Mouse (Mus musculus): Measurements from ENCODE around the gene Eif4h.

DNA sequence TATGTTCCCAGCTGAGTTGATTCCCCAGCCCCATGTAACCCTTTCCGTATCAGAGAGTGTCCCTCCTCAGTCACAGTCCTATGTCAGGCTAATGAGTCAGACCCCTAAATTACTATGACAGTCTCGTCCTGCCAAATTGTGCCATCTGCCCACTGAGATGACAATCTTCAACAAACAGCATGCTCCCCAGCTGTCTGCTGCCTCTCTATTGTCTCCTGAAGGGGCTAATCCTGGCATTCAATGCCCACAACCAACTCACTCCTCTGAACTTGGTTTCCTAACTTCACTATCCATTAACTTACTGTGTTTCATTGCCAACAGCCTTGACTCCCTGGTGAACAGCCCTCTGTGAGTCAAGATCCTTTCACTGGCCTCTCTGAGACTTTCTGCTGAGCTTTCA, 45.1 kb upstream of the Eif4h start:
- no peak for TF ChIP-seq CTCF (IDR thresholded peaks at IDR 0.05; ENCODE audit: low read depth, low read length)
- no peak for TF ChIP-seq POLR2A (IDR thresholded peaks at IDR 0.05; ENCODE audit: extremely low read depth, insufficient read depth, low read length)

Measured in liver, adult 2 months (tissue).